Mouse (Mus musculus): ENCODE measurements around the gene Slc25a16.

Gene Slc25a16

DNA sequence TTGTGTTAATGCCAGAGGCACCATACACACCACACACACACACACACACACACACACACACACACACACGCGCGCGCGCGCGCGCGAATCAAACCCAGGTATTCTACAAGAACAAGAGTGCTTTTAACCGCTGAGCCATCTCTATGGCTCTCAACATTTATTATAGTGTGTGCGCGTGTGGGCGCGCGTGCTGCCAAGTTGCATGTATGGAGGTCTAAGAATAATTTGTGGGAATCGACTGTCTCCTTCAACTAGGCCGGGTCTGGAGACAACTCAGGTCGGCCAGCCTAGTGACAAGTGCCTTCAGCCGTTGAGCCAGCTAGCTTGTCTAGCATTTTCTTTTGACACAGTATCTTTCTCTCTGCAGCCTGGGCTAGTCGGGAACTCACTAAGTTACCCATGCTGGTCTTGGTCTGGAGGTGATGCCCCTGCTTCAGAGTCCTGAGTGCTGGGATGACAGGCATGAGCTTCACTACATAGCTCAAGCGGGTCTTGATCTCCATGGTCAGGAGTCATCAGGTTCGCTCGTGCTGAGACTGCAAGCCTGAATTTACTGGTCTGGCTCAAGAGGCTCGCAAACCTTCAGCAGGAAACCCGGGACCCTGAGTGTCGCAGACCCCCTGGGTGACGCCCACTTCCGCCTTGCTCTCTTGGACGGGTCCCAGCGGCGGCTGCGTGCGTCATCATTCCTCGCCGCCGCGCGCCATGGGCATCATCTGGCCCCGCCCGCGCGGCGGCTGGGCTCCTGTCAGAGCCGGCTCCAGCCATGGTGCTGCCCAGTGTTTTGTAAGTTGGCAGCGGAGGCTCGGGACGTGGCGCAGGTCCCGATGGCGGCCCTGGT is at the start of gene Slc25a16:
Slc25a16 (plus strand) TSS at position 709 of the 841 bp plus-strand sequence.
- peak; percentile 86 for DNase-seq (ENCODE audit: low read depth, low spot score)

DNA sequence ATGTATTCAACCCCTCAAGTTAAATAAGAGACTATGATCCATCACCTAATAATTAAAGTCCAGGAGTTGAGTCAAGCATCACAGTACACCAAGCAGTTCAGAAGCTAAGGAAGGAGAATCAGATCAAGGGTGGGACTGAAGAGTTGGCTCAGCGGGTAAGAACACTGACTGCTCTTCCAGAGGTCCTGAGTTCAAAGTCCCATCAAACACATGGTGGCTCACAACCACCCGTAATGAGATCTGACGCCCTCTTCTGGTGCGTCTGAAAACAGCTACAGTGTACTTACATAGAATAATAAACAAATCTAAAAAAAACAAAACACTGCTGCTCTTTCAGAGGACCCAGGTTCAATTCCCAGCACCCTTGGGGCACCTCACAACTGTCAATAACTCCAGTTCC is 45.6 kb upstream of the Slc25a16 start:
- no peak for DNase-seq (ENCODE audit: low read depth, low spot score)

DNA sequence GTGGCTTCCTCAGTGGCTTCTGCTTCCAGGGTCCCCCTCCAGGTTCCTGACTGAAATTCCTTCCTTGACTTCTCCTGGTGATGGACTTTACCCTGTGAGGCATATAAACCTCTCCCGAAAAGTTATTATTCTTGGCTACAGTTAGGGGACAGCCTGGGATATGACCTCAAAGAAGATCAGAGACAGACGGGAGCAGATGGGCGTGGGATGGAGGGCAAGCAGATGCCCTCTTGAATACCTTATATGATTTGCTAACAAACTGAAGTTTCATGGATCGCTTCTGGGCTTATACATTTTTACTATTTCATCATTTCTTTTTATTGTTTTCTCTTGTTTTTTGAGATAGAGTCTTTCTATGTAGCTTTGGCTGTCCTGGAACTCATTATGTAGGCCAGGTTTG is 44.9 kb upstream of the Slc25a16 start:
- no peak for DNase-seq (ENCODE audit: low read depth, low spot score)

DNA sequence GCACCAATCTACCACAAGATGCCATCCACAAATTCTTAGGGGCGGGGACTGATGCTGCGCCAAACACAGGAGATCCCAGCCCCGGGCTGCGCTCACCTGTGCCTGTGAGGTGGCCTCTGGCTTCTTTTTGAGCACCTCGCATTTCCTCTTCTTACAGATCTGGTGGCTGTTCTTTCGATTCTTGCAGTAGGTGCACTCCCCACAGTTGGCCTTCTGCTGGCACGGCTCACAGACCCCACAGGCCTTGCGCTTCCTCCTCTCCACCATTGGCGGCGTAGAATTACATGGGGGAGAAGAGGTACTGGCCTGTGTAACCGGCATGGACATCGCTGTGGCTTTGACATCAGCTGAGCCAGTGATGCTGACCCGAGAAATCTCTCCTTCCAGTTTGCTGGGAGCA is 42.4 kb upstream of the Slc25a16 start:
- no peak for DNase-seq (ENCODE audit: low read depth, low spot score)

DNA sequence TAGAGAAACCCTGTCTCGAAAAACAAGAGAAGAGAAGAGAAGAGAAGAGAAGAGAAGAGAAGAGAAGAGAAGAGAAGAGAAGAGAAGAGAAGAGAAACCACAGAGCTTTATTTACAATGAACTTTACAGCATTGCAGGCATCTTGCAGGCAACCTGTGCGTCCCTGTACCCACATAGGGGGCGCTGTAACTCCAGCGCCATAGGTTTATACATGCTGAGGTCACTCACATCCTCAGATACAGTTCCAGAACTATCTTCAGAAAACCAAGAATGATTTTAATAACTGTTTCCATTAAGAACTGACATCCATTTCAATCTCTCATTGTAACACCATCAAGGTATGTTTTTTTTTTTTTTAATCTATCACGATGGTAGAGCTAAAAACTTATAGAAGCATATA is 39.2 kb upstream of the Slc25a16 start:
- no peak for DNase-seq (ENCODE audit: low read depth, low spot score)

DNA sequence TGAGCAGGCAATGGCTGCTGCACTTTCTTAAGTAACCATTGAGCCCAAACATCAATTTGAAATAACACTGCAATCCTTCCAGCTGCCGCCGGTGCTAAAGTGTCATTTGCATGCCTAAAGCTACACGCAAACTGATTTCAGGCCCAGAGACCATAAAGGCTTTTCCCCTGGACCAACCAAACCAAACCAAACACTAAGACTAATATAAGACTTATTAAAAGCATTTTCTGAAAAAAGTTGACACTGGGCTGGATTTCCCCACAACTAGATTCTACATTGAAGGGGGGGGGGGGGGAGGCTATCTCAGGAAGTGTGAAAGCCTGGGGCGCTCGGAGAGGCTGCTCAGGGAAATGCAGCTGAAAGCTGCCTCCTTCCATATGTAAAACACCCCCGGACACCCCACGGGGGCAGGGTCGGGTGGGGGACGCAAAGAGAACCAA is 36.5 kb upstream of the Slc25a16 start:
- DNase-seq (ENCODE audit: low read depth, low spot score), result no peak

DNA sequence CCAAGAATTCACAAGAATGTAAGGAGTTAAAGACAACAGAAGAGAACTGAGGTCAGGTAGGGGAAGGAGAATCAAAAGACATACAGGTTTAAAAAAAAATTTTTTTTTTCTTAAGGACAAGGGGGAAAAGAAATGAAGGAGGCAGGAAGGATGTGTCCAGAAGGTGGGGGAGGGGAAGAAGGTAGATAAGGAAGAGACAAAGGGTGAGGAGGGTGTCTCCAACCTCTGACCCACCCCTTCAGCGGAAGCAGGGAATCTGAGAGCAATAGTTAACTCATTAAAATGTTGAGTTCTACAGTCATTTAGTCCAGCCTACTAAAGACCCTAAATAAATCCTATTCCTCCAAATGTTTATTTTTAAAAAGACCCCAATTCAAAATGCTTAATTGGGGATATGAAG is 35.9 kb upstream of the Slc25a16 start:
- DNase-seq (ENCODE audit: low read depth, low spot score), result no peak

DNA sequence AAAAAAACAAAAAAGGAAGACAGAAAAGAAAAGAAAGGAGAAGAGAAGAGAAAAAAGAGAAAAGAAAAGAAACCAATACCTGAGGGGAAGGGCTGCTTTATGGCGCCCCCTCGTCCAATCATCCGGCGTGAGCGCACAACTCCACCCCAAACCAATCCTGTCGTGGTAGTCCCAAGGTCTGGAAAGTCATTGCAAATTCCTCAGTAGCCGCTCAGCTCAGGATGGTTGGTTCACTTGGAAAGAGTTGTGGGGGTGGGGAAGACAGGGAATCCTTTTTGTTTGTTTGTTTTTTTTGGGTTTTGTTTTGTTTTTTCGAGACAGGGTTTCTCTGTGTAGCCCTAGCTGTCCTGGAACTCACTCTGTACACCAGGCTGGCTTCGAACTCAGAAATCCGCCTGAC is 35.0 kb upstream of the Slc25a16 start:
- no peak for DNase-seq (ENCODE audit: low read depth, low spot score)

DNA sequence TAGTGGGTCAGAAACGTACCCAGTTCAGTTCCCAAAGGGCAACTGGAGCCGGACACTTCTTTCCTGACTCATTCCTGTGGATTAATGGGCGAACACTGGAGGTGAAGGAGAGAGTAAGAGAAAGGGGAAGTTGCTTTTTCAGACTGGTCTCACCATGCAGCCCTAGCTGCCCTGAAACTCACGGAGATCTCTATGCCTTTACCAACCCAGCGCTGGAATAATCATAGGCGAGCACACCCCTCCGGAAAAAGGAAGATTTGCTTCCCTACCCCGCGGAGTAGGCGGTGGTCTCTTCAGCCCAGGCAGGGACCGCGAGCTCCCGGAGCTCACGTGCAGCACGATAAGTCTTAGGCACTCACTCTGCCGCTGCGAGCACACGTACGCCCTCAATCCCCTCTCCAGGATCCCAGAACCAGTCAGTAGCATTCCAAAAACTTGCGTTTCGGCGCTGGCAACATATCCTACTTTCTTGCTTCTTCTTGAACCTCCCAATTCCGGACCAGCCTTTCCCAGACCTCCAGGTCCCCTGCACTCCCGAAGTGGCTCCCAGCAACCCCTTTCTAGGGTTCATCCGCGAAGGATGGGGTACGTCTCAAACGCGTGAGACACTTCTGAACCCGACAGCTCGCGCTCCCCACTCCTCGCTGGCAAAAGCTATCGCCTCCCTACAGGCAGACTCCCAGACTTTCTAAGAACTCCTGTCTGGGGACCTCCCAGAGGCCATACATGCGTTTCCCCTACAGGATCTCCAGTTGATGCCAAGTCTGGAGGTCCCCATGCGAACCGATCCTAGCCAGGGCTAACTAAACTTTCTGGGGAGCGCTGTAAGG is 34.2 kb upstream of the Slc25a16 start:
- DNase-seq (ENCODE audit: low read depth, low spot score), result no peak

DNA sequence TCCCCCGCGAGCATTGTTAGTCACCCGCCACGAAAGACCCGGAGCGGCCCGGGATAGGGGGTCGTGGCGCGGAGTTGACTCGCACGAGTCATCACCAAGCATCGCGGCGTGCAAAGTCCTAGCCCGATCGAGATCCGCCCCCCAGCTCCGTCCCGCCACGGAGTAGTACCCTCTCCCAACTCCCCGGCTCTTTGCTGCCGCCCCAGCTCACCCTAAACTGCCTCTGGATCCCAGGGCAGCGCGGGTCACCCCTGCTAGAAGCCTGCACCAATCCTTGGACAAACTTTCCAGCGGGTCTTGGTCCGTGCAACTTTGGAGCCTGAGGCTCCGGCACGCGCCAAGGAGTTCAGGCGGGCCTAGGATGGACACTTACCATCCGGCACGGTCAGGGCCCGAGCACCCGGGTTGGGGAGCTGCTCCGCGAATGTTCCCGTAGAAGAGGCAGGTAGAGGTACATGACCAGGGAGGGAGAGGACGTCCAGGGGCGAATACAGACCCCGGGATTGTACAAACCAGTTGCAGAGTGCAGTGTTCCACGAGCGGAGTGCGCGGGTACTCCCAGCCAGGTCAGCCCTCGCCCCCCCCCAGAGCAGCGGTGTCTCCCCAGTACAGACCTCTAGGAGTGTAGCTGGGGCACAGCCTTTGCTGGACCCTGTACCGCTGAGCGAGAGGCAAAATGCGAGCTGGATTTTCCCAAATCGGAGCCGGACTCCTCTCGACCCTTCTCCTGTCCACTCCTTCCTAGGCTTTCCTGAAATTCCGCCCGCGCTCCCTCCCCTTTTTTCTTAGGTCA is 33.4 kb upstream of the Slc25a16 start:
- no peak for DNase-seq (ENCODE audit: low read depth, low spot score)

DNA sequence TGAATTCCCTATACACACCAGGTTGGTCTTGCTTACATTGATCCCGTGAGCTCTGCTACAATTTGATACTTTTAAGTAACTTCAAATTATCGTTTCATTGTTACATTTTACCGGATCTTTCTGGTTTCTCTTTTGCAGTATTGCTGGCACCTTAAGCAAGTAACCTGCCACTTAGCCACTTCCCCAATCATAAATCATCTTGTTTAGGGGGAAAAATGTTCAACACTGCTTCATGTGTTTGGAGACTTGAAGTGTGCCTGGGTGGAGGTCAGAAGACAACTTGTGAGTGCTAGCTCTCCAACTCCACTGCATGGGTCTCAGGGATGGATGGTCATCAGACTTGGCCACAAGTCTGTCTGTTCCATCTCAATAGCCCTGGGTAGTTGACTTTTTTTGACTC is 29.4 kb upstream of the Slc25a16 start:
- DNase-seq (ENCODE audit: low read depth, low spot score), result no peak

DNA sequence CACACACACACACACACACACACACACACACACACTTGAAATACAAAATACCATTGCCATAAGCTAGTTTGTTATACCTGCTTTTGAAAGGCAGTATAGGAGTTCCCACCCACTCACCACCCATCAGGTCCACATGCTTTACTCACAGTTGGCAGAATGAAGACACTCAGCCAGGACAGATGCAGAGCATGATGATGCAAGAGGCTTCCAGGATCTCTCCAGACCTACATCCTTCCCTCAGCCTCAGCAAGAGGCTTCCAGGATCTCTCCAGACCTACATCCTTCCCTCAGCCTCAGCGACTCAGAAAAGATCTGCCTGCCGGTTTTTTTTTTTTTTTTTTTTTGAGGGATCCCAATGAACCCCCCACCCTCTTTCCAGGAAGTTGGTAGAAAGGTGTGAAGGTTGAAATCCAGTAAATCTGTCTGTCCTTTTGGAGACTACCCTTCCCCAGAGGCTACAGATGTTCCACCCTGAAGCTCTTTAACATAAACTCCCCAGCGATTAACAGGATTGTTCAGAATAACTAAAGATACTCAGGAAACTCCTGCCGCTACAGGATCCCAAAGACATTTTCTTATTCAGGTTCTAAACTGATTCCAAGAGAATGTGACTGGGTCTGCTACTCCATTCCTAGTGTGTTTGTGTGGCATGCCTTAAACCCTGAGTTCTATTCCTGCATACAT is 27.7 kb upstream of the Slc25a16 start:
- no peak for DNase-seq (ENCODE audit: low read depth, low spot score)

DNA sequence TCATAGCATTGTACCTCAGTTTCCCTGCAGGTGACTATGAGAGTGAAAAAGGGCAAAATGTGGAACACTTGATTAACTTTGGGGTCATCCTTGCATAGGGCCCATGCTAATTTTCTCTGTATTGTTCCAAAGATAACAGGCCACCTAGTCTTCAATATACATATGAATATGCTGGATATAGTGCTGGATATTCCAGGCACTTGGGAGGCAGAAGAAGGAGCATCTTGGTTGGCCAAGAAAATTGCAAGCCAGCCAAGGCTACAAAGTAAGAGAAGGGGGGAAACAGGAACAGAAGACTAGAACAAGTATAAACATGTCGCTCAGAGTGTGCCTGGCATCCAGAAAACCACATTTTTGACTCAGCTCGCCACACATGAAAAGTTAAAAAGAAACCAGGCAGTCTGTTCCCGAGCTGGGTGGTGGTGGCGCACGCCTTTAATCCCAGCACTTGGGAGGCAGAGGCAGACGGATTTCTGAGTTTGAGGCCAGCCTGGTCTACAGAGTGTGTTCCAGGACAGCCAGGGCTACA is 27.0 kb upstream of the Slc25a16 start:
- DNase-seq (ENCODE audit: low read depth, low spot score), result no peak

DNA sequence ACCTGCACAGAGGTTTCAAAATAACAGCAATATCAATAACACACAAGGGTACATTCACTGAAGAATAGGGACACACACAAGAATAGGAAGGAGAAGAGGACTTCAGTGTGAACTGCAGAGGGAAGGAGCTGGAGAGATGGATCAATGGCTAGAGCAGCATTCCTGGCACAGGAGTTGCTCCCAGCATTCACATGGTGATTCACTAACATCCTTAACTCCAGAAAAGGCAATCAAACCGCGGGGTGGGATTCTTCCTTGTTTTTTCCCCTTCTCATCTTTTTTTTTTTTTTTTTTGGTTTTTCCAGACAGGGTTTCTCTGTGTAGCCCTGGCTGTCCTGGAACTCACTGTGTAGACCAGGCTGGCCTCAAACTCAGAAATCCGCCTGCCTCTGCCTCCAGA is 26.0 kb upstream of the Slc25a16 start:
- no peak for DNase-seq (ENCODE audit: low read depth, low spot score)

DNA sequence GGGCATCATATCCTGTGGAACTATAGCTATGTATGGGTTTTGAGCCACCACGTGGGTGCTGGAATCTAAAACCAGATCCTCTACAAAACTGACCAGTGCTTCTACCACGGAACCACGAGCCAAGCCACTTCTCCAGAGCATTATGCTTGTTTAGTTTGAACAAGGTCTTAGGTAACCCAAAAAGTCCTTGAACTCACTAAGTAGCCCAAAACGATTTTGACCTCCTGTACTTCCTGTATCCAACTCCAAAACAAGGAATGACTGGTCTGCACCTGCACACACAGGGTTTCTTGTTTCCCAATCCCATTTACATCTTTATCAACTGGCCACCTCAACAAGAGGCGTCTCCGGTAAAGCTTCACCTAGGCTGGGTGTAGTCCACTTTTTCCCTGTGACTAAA is 25.0 kb upstream of the Slc25a16 start:
- no peak for DNase-seq (ENCODE audit: low read depth, low spot score)

DNA sequence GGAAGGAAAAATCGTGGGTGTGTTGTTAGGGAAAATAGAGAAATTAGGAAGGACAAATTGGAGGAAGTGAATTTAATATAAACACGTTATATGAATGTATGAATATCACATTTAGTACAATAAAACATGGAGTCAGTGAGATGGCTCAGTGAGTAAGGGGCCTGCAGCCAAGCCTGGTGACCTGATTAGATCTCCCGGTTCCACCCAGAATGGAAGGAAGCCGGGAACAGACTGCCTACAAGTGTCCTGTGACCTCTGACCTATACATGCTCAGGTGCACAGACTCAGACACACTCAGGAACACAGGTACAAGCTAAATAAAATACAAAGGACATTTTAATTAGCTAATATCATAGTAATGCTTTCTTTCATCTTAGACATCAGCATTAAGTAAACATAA is 24.4 kb upstream of the Slc25a16 start:
- DNase-seq (ENCODE audit: low read depth, low spot score), result no peak

DNA sequence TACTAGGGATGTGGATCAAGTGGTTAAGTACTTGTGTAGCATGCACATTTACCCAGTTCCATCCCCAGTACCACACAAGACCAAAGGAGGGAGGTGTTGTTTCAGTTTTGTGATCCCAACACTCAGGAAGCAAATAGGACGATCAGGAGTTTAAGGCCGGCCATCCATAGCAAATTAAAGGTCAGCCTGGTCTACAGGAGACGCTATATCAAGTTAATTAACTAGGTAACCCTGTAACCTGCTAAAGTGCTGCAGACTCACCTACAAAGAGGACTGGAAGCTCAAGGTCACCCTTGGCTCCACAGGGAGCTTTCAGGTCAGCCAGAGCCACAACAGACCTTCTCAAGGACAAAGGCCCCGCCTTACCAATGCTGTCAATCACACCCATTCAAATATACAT is 23.7 kb upstream of the Slc25a16 start:
- no peak for DNase-seq (ENCODE audit: low read depth, low spot score)

DNA sequence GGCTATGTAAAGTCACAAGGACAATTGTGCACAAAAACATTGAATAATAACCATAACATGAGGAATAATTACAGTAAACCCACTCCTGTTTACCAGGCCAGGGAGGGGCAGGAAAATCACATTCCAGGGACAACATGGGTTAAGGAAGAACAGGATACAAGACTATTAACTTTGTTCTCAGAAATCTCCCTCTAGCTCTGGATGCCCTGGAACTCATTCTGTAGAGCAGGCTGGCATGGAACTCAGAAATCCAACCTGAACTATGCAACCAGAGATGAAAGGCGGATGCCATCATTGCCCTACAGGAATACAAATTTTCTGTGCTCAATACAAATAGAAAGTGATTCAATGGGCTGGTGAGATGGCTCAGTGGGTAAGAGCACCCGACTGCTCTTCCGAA is 23.0 kb upstream of the Slc25a16 start:
- DNase-seq (ENCODE audit: low read depth, low spot score), result no peak

DNA sequence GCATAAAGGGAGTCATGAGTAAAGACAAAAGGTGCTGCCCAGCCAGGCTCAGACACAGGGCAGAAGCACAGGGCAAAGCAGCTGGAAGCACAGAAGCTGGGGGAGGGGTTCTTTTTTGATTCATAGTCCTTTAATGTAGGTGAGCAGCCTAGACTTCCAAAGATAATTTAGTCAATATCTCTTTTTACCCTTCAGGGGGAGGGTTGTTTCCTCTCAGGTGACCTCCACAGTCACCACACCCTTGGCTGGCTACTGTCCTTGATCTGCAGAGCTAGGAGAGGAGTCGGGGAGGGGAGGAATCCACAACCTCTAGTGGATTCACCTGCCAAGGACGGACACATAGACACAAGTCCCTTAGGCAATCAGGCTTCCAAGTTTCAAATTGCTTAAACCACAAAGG is 22.4 kb upstream of the Slc25a16 start:
- no peak for DNase-seq (ENCODE audit: low read depth, low spot score)

DNA sequence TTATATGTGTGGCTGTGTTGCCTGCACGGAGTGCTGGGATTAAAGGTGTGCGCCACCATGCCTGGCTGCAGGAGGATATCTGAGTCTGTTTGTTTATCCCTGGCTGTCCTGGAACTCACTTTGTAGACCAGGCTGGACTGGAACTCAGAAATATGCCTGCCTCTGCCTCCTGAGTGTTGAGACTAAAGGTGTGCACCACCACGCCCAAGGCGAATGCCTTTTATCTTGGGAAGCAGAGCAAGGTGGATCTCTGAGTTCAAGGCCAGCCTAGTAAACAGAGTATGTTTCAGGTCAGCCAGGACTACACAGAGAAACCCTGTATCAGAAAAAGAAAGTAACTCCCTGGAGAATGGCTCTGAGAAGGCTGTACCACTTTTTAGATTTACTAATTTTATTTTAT is 20.3 kb upstream of the Slc25a16 start:
- DNase-seq (ENCODE audit: low read depth, low spot score), result no peak

DNA sequence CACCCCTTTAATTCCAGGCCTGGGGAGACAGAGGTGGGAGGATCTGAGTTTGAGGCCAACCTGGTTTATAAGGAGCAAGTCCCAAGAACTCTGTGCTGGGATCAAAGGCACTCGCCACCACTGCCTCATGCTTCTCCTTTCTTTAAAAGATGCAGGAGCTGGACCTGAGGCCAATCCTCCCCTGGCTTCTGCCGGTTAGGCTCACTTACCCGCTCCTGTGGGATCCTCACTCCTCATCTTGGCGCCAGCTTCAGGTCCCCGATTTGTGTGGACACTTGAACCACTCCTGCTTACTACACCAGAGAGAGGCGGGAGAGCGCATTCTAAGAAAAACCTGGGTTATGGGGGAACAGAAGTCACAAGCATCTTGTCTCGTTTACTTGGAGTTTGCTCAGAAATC is 18.6 kb upstream of the Slc25a16 start:
- DNase-seq (ENCODE audit: low read depth, low spot score), result no peak

Measured in retina, postnatal 7 days (tissue).